Mouse (Mus musculus) embryonic facial prominence, embryonic 10.5 days (tissue): ENCODE results near the gene Il4. TPM values are rescaled to one million over a fixed set of nuclear protein-coding genes. Genes with fewer than 3 reads are reported as not detected.
"Not testable (repeated sequence)": the region's sequence is repeated elsewhere in the genome, so short reads cannot be mapped to it uniquely, and the experiment has no call there.

Experiments used
- DNase-seq: peaks from one replicate; pipeline ENCODE4 v3.0.0-alpha.2; 2017; ENCODE audit warnings: low spot score
- H3K27ac ChIP-seq: fragments of 300-500 bp; sonication (generic); replicated peaks from 2 replicates; pipeline ENCODE4 v1.5.1; 2016; ENCODE audit warnings: mild to moderate bottlenecking
- H3K27me3 ChIP-seq: fragments of 300-500 bp; sonication (generic); replicated peaks from 2 replicates; pipeline ENCODE4 v1.6.1; 2016; ENCODE audit warnings: low read depth, mild to moderate bottlenecking; ENCODE audit not compliant: poor library complexity, severe bottlenecking
- H3K36me3 ChIP-seq: fragments of 300-500 bp; sonication (generic); replicated peaks from 2 replicates; pipeline ENCODE4 v1.6.1; 2016; ENCODE audit warnings: mild to moderate bottlenecking, moderate library complexity
- H3K4me1 ChIP-seq: fragments of 300-500 bp; sonication (generic); 2 replicates; pipeline ENCODE4 v1.6.1; 2016
- H3K4me3 ChIP-seq: fragments of 300-500 bp; sonication (generic); 2 replicates; pipeline ENCODE4 v1.5.1; 2016; ENCODE audit warnings: mild to moderate bottlenecking, moderate library complexity
- H3K9me3 ChIP-seq: fragments of 300-500 bp; sonication (generic); 2 replicates; pipeline ENCODE4 v1.6.1; 2016; ENCODE audit warnings: mild to moderate bottlenecking
- WGBS: fragments of 180-500 bp; shearing (Covaris S2); methylation state at CpG from one replicate; pipeline ENCODE4 v1.1.7; 2016; 5-methylcytosine and 5-hydroxymethylcytosine counted together
- polyA plus RNA-seq: library from polyadenylated mRNA; unstranded; fragments of >200 nt; fragmentation: Nextera tagmentation; extraction: Ambion mirVana; gene quantifications from 2 replicates; pipeline ENCODE4 v1.2.1, GENCODE M21; 2016

Il4 gene
- polyA plus RNA-seq, 1 experiment from 2014 or later, result 0.61 TPM

DNA sequence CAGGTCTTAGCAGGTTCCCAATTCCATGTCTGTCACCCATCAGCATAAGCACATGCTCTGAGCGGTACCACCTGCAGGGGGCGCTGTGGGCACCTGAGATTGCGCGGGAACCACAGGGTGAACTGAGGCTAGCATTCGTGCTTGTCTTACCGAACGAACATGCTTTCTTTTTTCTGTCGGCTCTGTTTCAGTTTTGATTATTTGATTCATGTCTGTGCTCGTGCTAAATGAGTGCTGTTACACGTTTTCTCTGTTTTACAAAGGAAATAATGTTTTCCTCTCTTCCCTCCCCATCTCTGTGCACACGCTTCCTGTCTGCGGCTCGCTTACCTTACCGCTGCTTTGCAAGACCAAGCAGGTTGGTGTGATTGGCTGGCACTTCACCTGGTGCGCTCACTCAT, 28.1 kb downstream of the Il4 start:
- H3K36me3 ChIP-seq, result peaks cover 88% of the 10 kb centered on the region
- H3K4me1 ChIP-seq, result no peaks in the 10 kb centered on the region
- 40% methylated on average over 15 of the region's 15 CpGs for WGBS
- no peaks in the 10 kb centered on the region for H3K27me3 ChIP-seq
- H3K9me3 ChIP-seq, result no peaks in the 10 kb centered on the region
- H3K4me3 ChIP-seq, result no peak overlapping the region
- no peak overlapping the region for H3K27ac ChIP-seq
- DNase-seq, result peak; percentile 72

DNA sequence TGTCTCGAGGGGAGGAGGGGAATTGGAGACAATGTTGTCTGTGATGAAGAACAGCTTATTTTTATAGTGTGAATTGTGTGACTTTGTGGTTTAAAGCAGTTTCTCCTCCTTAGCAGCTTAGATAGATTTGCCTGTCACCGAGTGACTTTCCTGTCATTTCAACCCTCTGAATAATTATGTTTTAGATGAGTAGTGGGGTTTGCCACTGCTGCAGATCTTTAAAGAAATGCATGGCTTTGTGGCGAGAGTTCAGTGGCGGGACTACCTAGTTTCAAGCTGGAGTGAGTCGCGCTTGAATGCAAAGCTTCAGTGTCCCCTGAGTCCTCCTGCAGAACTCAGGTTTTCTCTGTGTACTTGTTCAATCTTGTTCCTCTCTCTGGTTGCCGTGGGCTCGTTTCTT, 30.2 kb downstream of the Il4 start:
- Histone ChIP-seq H3K27ac (no peak overlapping the region), H3K36me3 (peaks cover 87% of the 10 kb centered on the region), H3K4me1 (no peaks in the 10 kb centered on the region), H3K9me3 (no peaks in the 10 kb centered on the region), H3K4me3 (no peak overlapping the region), H3K27me3 (no peaks in the 10 kb centered on the region)
- DNase-seq, result no peak
- 87% methylated on average over 8 of the region's 8 CpGs for WGBS

DNA sequence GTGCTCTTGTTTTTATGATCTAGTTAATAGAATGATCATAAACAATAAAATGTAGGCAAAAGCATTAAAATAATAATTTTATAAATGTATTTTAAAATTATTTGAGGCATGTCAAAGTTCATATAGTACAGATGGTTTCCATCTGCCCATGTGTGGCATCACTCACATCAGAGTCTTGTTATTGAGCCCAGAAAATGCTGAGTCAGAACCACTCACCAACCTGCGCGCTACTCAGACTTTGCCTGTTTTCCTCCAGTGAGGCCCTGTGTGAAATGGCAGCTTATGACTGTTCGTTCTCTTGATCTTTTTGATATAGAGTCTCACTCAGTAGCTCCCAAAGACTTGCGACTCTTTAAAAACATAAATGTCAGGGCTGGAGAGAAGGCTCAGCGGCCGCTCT, 33.0 kb downstream of the Il4 start:
- Histone ChIP-seq H3K9me3 (no peaks in the 10 kb centered on the region), H3K27ac (no peak overlapping the region), H3K27me3 (no peaks in the 10 kb centered on the region), H3K4me3 (no peak overlapping the region), H3K4me1 (no peaks in the 10 kb centered on the region), H3K36me3 (peaks cover 87% of the 10 kb centered on the region)
- 96% methylated on average over 6 of the region's 6 CpGs for WGBS
- DNase-seq, result no peak

DNA sequence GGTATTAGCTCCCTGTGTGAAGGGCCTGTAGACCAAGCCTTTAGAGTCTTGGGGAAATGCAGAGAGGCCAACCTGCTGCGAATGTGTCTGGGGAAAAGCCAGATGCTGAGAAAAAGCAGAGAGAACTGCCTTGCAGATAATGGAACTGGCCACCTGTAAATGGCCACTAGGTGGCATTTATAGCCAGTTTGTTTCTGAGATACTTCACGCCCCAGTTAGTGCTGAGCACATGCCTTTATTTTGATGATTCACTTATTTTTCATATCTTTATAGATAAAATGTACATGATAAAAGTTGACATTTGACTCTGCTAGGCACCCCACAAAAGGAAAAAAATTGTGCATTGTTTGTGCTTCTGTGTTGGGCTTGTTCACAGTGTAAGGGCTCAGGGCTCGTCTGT, 33.6 kb downstream of the Il4 start:
- Histone ChIP-seq H3K36me3 (peaks cover 88% of the 10 kb centered on the region), H3K27me3 (no peaks in the 10 kb centered on the region), H3K4me1 (no peaks in the 10 kb centered on the region), H3K4me3 (no peak overlapping the region), H3K9me3 (no peaks in the 10 kb centered on the region), H3K27ac (no peak overlapping the region)
- peak; percentile 19 for DNase-seq
- WGBS, result 69% methylated on average over 3 of the region's 3 CpGs

DNA sequence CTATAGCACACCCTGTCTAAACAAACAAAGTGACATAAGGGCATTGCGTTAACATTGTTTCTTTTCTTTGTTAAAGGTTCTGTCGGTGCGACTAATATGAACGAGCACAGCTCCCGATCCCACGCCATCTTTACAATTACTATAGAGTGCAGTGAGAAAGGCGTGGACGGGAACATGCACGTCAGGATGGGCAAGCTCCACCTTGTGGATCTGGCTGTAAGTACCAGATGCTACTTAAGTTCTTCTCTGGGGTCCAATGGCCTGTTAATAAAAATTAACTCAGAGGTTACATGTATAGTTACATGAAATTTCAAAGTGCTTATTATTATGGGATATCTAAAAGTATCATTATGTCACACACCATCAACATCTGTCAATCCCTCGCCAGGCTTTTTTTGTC, 35.3 kb downstream of the Il4 start:
- WGBS, result 84% methylated on average over 10 of the region's 10 CpGs
- DNase-seq, result no peak
- H3K36me3 ChIP-seq, result peaks cover 85% of the 10 kb centered on the region

DNA sequence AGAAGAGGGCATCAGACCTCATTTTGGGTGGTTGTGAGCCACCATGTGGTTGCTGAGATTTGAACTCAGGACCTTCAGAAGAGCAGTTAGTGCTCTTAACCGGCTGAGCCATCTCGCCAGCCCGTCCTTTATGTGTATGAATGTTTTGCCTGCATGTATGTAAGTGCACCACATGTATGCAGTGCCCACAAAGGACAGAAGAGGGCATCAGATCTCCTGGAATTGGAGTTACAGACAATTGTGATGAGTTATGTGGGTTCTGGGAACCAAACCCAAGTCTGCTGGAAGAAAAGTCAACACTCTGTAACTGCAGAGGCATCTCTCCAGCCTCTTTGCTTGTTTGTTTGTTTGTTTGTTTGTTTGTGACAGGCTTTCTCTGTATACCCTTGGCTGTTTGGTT, 37.9 kb downstream of the Il4 start:
- DNase-seq, result no peak
- no peak overlapping the region for H3K27ac ChIP-seq
- H3K9me3 ChIP-seq, result no peaks in the 10 kb centered on the region
- H3K4me1 ChIP-seq, result no peaks in the 10 kb centered on the region
- no peaks in the 10 kb centered on the region for H3K27me3 ChIP-seq
- 98% methylated on average over 3 of the region's 3 CpGs for WGBS
- H3K4me3 ChIP-seq, result no peak overlapping the region
- peaks cover 75% of the 10 kb centered on the region for H3K36me3 ChIP-seq

More for the DNA sequence above, 35.3 kb downstream of the Il4 start:
- no peaks in the 10 kb centered on the region for H3K9me3 ChIP-seq
- H3K27me3 ChIP-seq, result no peaks in the 10 kb centered on the region
- H3K27ac ChIP-seq, result no peak overlapping the region
- no peaks in the 10 kb centered on the region for H3K4me1 ChIP-seq
- H3K4me3 ChIP-seq, result no peak overlapping the region

DNA sequence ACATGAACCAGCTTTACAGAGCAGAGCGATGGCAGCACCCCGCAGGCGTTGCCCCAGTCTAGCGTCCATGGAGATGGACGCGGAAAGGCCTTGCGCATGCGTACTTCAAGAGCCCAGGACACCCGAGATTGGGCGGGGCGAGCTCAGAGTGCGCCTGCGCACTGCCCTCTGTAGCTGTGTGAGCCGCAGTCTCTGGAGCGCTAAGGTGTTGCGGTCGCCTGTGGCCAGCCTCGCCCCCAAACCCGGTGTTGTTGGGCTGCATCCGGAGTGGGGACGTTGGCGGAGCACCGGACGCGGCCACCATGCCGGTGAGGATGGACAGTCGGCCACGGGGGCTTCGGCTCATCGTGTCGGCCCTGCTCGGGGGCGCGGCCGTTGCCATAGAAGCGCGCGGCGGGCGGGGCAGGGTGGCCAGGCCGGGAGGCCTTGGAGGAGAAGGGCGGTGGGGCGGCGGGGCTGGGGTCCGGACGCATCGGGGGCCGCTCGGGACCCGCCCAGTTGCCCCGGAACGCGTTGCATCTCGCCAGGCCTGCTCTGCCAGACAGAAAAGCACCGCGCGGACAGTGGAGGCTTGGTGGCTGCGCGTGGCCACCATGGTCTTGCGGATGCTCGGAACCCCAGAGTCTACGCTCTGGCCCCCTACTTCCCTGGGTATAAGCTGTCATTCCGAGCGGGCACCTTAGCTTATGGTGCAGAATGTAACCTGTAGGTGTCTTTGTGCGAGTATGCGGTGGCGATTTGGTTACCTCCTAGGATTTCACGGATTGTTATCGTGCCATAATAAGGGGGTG, 51.0 kb downstream of the Il4 start, which contains the start of gene Kif3a:
Gene Kif3a, plus strand, starts transcription at position 156 of the 791 bp plus-strand sequence.
- Histone ChIP-seq H3K36me3 (peaks cover 17% of the 10 kb centered on the region), H3K4me3 (peak within 1 kb of the TSS; percentile 97), H3K9me3 (peaks cover 4% of the 10 kb centered on the region; the same call in 1 of the 2 replicates), H3K4me1 (peaks cover 17% of the 10 kb centered on the region), H3K27me3 (no peaks in the 10 kb centered on the region), H3K27ac (peak within 1 kb of the TSS; percentile 91)
- DNase-seq, result peak; percentile 97
- under 1% methylated on average over 69 of the region's 69 CpGs for WGBS

DNA sequence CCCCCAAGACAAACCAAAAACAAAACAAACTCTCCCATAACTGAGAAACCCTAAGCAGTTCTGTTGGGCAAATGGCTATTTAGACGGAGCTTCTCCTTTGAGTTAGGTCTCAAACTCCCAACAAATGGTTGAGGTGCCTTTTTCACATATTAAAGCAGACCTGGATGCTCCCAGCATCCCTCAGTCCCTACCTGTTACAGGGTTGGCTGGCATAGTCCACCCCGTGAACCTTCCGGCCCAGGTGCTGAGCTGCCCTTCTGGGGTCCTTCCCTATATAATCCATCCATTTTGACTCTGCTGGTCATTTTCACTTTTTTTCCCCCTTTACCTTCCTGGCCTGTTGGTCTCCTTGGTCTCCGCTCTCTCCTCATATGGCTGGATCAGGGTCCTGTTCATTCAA, 51.8 kb downstream of the Il4 start:
- H3K4me1 ChIP-seq, result peaks cover 17% of the 10 kb centered on the region
- peaks cover 12% of the 10 kb centered on the region for H3K36me3 ChIP-seq
- peaks cover 4% of the 10 kb centered on the region; the same call in 1 of the 2 replicates for H3K9me3 ChIP-seq
- no peaks in the 10 kb centered on the region for H3K27me3 ChIP-seq
- 89% methylated on average over 4 of the region's 4 CpGs for WGBS
- peak overlapping the region; percentile 91; the same call in 1 of the 2 replicates for H3K27ac ChIP-seq
- peak overlapping the region; percentile 97 for H3K4me3 ChIP-seq
- no peak for DNase-seq

DNA sequence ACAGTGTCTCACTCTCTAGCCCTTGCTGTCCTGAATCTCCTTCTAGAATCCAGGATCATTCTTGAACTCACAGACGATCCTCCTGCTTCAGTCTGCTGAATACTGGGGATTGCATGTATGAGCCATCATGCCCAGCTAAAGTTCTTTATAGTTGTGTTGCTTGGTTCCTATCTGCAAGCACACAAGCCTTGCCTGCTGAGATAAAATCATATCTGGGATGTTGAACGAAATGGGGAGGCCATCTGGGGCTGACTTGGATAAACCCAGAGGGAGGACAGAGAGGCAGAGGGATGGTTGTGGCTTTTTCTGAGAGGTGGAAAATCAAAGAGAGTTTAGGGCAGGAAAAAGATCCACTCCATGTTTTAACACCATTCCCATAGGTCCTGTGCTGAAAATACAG, 56.5 kb downstream of the Il4 start:
- no peaks in the 10 kb centered on the region for H3K36me3 ChIP-seq
- H3K4me3 ChIP-seq, result no peak overlapping the region
- no peak for DNase-seq
- H3K9me3 ChIP-seq, result peaks cover 4% of the 10 kb centered on the region; the same call in 1 of the 2 replicates
- peaks cover 5% of the 10 kb centered on the region for H3K4me1 ChIP-seq
- no peaks in the 10 kb centered on the region for H3K27me3 ChIP-seq
- 91% methylated on average over 2 of the region's 2 CpGs for WGBS
- H3K27ac ChIP-seq, result no peak overlapping the region

DNA sequence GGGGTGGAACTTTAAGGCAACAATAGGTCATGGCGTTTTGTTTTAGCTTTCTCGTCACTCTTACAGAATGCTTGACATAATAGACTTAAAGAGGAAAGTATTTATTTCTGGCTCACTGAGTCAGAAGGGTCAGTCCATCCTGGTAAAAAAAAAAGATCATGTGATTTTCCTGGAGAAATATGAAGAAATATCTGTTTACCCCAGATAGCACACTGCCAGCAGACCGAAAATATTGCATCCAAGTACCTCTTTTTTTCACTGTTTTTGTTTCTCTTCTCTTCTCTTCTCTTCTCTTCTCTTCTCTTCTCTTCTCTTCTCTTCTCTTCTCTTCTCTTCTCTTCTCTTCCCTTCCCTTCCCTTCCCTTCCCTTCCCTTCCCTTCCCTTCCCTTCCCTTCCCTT, 58.5 kb downstream of the Il4 start:
- not testable (repeated sequence) for H3K27me3 ChIP-seq, H3K4me3 ChIP-seq, H3K27ac ChIP-seq, H3K9me3 ChIP-seq, DNase-seq, H3K36me3 ChIP-seq, H3K4me1 ChIP-seq
- WGBS, result 89% methylated on average over 1 of the region's 3 CpGs

DNA sequence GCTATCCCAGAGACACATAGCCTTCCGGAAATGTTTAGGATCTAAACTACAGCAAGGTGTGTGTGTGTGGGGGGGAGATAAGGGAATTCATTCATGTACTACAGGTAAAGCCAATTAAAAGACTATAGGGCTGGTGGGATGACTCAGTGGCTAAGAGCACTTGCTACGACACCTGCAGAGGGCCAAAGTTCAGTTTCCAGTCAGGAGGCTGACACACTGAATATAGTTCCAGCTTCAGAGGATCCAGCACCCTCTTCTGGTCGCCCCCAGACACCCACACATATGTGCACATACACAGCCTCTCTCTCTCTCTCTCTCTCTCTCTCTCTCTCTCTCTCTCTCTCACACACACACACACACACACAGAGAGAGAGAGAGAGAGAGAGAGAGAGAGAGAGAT, 60.5 kb downstream of the Il4 start:
- not testable (repeated sequence) for H3K9me3 ChIP-seq, H3K27ac ChIP-seq, H3K27me3 ChIP-seq, DNase-seq, H3K4me1 ChIP-seq, H3K4me3 ChIP-seq, H3K36me3 ChIP-seq
- WGBS, result 80% methylated on average over 2 of the region's 3 CpGs

DNA sequence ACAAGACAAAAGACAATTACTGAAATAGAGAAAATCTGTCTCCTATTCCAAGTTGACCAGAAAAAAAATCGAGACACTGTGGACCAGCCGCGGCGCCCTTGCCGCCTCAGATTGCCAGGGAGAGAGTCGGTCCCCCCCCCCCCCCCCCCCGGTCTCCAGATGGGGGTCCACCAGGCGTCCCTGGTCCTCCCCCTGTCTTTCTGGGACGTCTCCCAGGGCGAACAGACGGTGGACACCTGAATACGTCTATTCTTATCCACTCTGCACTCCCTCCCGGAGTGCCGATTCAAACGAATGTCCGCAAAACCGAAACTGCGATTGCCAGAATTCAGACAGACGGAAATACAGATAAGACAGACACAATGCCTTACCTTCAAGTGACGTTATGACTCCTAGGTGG, 61.9 kb downstream of the Il4 start:
- 91% methylated on average over 13 of the region's 20 CpGs for WGBS
- H3K4me3 ChIP-seq, H3K36me3 ChIP-seq, H3K27me3 ChIP-seq, H3K4me1 ChIP-seq, H3K9me3 ChIP-seq, H3K27ac ChIP-seq, DNase-seq: not testable (repeated sequence)
